Mouse (Mus musculus): Measurements from ENCODE around the gene Leprot. TPM values are rescaled to one million over a fixed set of nuclear protein-coding genes. Genes with fewer than 3 reads are reported as not detected.

Leprot gene
- polyA plus RNA-seq (2012; rRNA removed), result 51.1 and 69.1 TPM in 2 replicates

DNA sequence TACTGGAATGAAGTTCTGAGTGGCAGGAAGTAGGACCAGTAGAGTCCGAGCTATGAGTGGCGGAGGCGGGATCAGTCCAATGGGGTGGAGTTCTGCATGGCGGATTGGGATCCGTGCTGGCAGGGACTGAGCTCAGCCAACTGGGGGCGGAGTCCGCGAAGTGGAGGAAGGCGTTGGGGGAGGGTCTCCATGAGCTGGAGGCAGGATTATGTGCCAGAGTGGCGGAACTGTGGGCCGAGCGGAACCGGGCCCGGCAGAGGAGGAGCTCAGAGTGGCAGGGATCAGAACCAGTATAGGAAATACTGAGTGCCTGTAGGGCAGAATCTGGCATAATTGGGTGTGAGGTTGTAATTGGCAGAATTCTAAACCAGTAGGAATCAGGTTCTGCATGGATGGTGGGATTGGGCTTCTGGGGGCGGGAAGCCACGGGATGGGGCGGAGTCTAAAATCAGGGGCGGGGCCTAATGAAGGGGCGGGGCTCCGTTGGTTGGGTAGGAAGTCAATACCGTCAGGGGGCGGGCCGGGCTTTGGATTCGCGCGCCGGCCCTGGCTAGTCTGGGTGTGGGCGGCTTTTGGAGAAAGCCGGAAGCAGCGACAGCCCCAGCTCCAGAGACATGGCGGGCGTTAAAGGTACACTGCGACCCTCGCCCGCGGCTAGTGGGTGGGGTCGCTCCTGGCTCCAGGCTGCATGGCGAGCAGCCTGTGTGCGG, at the start of gene Leprot:
Leprot (plus strand) TSS at position 523 of the 710 bp plus-strand sequence.

Other genes starting within 250 kb of the Leprot start
- 15.2 and 23.9 TPM in 2 replicates for gene Ak4, start 228.4 kb upstream of the Leprot start, polyA plus RNA-seq (2012; rRNA removed)
- 3.9 and 5.4 TPM in 2 replicates for gene Dnajc6, start 151.1 kb upstream of the Leprot start, polyA plus RNA-seq (2012; rRNA removed)
- gene Lepr, start 69.7 kb downstream of the Leprot start, polyA plus RNA-seq (2012; rRNA removed), result 3.1 and 3.8 TPM in 2 replicates
- not detected in 2 replicates for gene B020004J07Rik, start 196.3 kb downstream of the Leprot start, polyA plus RNA-seq (2012; rRNA removed)
- not detected in 2 replicates for gene C130073F10Rik, start 246.1 kb downstream of the Leprot start, polyA plus RNA-seq (2012; rRNA removed)